Mouse (Mus musculus) small intestine, adult 2 months (tissue): ENCODE data around the gene Abhd2. TPM values are rescaled to one million over a fixed set of nuclear protein-coding genes. Genes with fewer than 3 reads are reported as not detected.

Experiments
- H3K27ac ChIP-seq: fragments of 200-500 bp; 2 replicates; pipeline ENCODE4 v1.5.1; 2012; ENCODE audit warnings: low read depth, low read length, control low read depth, inconsistent platforms; ENCODE audit not compliant: insufficient read depth
- H3K27me3 ChIP-seq: fragments of 200-500 bp; 2 replicates; pipeline ENCODE4 v1.6.1; 2012; ENCODE audit warnings: mild to moderate bottlenecking, moderate library complexity, low read length, inconsistent platforms; ENCODE audit not compliant: control insufficient read depth, insufficient read depth
- H3K36me3 ChIP-seq: fragments of 200-500 bp; 2 replicates; pipeline ENCODE4 v1.6.1; 2012; ENCODE audit warnings: mild to moderate bottlenecking, low read length, control low read depth, inconsistent platforms; ENCODE audit not compliant: control insufficient read depth, insufficient read depth
- H3K4me1 ChIP-seq: fragments of 200-500 bp; 2 replicates; pipeline ENCODE4 v1.6.1; 2012; ENCODE audit warnings: low read length, inconsistent platforms, mixed read lengths; ENCODE audit not compliant: control insufficient read depth, insufficient read depth, insufficient read length
- H3K4me3 ChIP-seq: fragments of 200-500 bp; 2 replicates; pipeline ENCODE4 v1.5.1; 2012; ENCODE audit warnings: low read depth, mild to moderate bottlenecking, control low read depth, inconsistent platforms, low read length, moderate library complexity
- CTCF ChIP-seq: fragments of 200-500 bp; IDR thresholded peaks from 2 replicates; pipeline ENCODE4 v1.5.1; 2012; ENCODE audit warnings: low read depth, mild to moderate bottlenecking, control low read depth, inconsistent platforms, low read length, moderate library complexity, mixed read lengths; ENCODE audit not compliant: insufficient replicate concordance, insufficient read length; ENCODE audit errors: extremely low read depth
- POLR2A ChIP-seq: fragments of 200-500 bp; IDR thresholded peaks from 2 replicates; pipeline ENCODE4 v1.6.1; 2012; ENCODE audit warnings: low read depth, mild to moderate bottlenecking, control low read depth, inconsistent platforms, low read length, moderate library complexity
- WGBS: fragments of 180-500 bp; shearing (Covaris S2); methylation state at CpG from one replicate; pipeline ENCODE4 v1.1.7; 2018; 5-methylcytosine and 5-hydroxymethylcytosine counted together
- polyA plus RNA-seq: library from polyadenylated mRNA; depleted of rRNA; stranded (reverse); fragments of >200 nt; gene quantifications from 2 replicates; pipeline ENCODE4 v1.2.3, GENCODE M21; 2012

Gene Abhd2
- polyA plus RNA-seq, 1 experiment: 103 TPM

GRCm38 (mm10) chr7:79238741-79239140 lies 34.3 kb upstream of the Abhd2 start:
- no peak overlapping the region for H3K4me3 ChIP-seq
- no peaks in the 10 kb centered on the region for H3K4me1 ChIP-seq
- H3K27me3 ChIP-seq: no peaks in the 10 kb centered on the region
- H3K27ac ChIP-seq: no peak overlapping the region
- 72% methylated on average over 5 of the region's 5 CpGs for WGBS
- no peak for TF ChIP-seq POLR2A
- TF ChIP-seq CTCF: peak; percentile 64; the same call in 1 of the 2 replicates
- no peaks in the 10 kb centered on the region for H3K36me3 ChIP-seq

GRCm38 (mm10) chr7:79241931-79242625 lies 30.9 kb upstream of the Abhd2 start:
- H3K27me3 ChIP-seq: no peaks in the 10 kb centered on the region
- WGBS: 70% methylated on average over 10 of the region's 10 CpGs
- no peak for TF ChIP-seq CTCF
- no peak for TF ChIP-seq POLR2A

GRCm38 (mm10) chr7:79243236-79243635 lies 29.8 kb upstream of the Abhd2 start:
- H3K36me3 ChIP-seq: no peaks in the 10 kb centered on the region
- no peak overlapping the region for H3K27ac ChIP-seq
- TF ChIP-seq POLR2A: no peak
- no peak for TF ChIP-seq CTCF
- H3K27me3 ChIP-seq: no peaks in the 10 kb centered on the region
- H3K4me3 ChIP-seq: no peak overlapping the region
- 85% methylated on average over 4 of the region's 4 CpGs for WGBS
- peaks cover 12% of the 10 kb centered on the region; the same call in 1 of the 2 replicates for H3K4me1 ChIP-seq

More at GRCm38 (mm10) chr7:79241931-79242625, 30.9 kb upstream of the Abhd2 start:
- Histone ChIP-seq H3K4me1 (peaks cover 3% of the 10 kb centered on the region; the same call in 1 of the 2 replicates), H3K36me3 (no peaks in the 10 kb centered on the region), H3K4me3 (no peak overlapping the region), H3K27ac (no peak overlapping the region)

GRCm38 (mm10) chr7:79246039-79246670 lies 26.8 kb upstream of the Abhd2 start:
- no peaks in the 10 kb centered on the region for H3K27me3 ChIP-seq
- peak; percentile 93 for TF ChIP-seq CTCF
- no peak for TF ChIP-seq POLR2A
- H3K27ac ChIP-seq: no peak overlapping the region
- peaks cover 13% of the 10 kb centered on the region; the same call in 1 of the 2 replicates for H3K4me1 ChIP-seq
- no peaks in the 10 kb centered on the region for H3K36me3 ChIP-seq
- WGBS: 13% methylated on average over 18 of the region's 18 CpGs
- H3K4me3 ChIP-seq: no peak overlapping the region

GRCm38 (mm10) chr7:79247408-79247807 lies 25.6 kb upstream of the Abhd2 start:
- TF ChIP-seq POLR2A (no peak), CTCF (no peak)
- peaks cover 13% of the 10 kb centered on the region; the same call in 1 of the 2 replicates for H3K4me1 ChIP-seq
- no peak overlapping the region for H3K4me3 ChIP-seq
- 63% methylated on average over 1 of the region's 1 CpGs for WGBS
- H3K27me3 ChIP-seq: no peaks in the 10 kb centered on the region
- no peak overlapping the region for H3K27ac ChIP-seq
- no peaks in the 10 kb centered on the region for H3K36me3 ChIP-seq

- H3K4me3 ChIP-seq: no peak overlapping the region
- H3K27ac ChIP-seq: no peak overlapping the region
- WGBS: 9% methylated on average over 7 of the region's 7 CpGs
- peaks cover 13% of the 10 kb centered on the region; the same call in 1 of the 2 replicates for H3K4me1 ChIP-seq
- H3K36me3 ChIP-seq: no peaks in the 10 kb centered on the region
- no peak for TF ChIP-seq CTCF
- no peak for TF ChIP-seq POLR2A
- H3K27me3 ChIP-seq: no peaks in the 10 kb centered on the region
Measured at GRCm38 (mm10) chr7:79247881-79248389, 25.1 kb upstream of the Abhd2 start.

- Histone ChIP-seq H3K27ac (no peak overlapping the region), H3K4me3 (no peak overlapping the region), H3K4me1 (peaks cover 15% of the 10 kb centered on the region; the same call in 1 of the 2 replicates), H3K36me3 (no peaks in the 10 kb centered on the region), H3K27me3 (no peaks in the 10 kb centered on the region)
- WGBS: 88% methylated on average over 2 of the region's 2 CpGs
- TF ChIP-seq CTCF (no peak), POLR2A (no peak)
Measured at GRCm38 (mm10) chr7:79249581-79249980, 23.4 kb upstream of the Abhd2 start.
